Mouse (Mus musculus): ENCODE results near the gene Osbpl10. TPM values are rescaled to one million over a fixed set of nuclear protein-coding genes. Genes with fewer than 3 reads are reported as not detected.

Osbpl10 gene
- total RNA-seq, 2 experiments from 2014 or later: 3.2 to 3.6 TPM

DNA sequence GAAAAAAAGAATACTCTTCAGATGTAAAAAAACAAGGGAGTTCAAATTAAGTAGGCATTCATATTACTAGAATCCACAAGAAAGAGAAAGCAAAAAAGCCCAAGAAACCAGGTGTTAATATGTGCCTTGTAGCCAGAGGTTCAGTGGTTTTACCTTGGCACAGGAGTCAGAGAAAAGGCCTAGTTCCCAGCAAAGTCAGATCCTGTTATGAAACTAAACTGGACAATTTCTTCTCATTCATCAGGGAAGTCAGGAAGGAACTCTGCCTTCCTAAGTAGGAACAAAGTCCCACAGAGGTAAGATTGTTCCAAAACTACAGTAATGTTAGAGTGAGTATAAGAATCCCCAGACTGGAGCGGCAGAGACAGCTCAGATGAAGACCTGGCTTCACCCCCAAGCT is 300.3 kb downstream of the Osbpl10 start:
- DNase-seq: no peak

Other genes with a start within 250 kb of the Osbpl10 start
- gene Cmtm6, start 247.5 kb upstream of the Osbpl10 start, total RNA-seq (2021): 1 to 10 TPM; 7.9 to 8.1 TPM
- 1 to 10 TPM; 4.2 to 5.8 TPM for gene Cmtm7, start 196.7 kb upstream of the Osbpl10 start, total RNA-seq (2021)
- 1 to 10 TPM; 1.9 to 2.2 TPM for gene Cmtm8, start 134.4 kb upstream of the Osbpl10 start, total RNA-seq (2021)
- 10 to 100 TPM; 17.6 to 18.4 TPM for gene Gpd1l, start 44.6 kb upstream of the Osbpl10 start, total RNA-seq (2021)
- gene Rps27rt, start 4.2 kb downstream of the Osbpl10 start, total RNA-seq (2021): 10 to 100 TPM; 11.9 to 22.3 TPM